Mouse (Mus musculus) ES-Bruce4 (cell line): Measurements from ENCODE around the gene Il17rc. TPM values are rescaled to one million over a fixed set of nuclear protein-coding genes. Genes with fewer than 3 reads are reported as not detected.

Source experiments
- H3K27ac ChIP-seq: 2 replicates; pipeline ENCODE4 v1.5.1; 2012; ENCODE audit warnings: low read length, inconsistent platforms; ENCODE audit not compliant: insufficient read depth
- H3K27me3 ChIP-seq: 2 replicates; pipeline ENCODE4 v1.6.1; 2012; ENCODE audit warnings: mild to moderate bottlenecking, low read length, inconsistent platforms; ENCODE audit not compliant: control insufficient read depth, poor library complexity, insufficient read depth, severe bottlenecking
- H3K36me3 ChIP-seq: 2 replicates; pipeline ENCODE4 v1.6.1; 2012; ENCODE audit warnings: inconsistent platforms, mild to moderate bottlenecking, low read length, moderate library complexity; ENCODE audit not compliant: control insufficient read depth, poor library complexity, insufficient read depth, severe bottlenecking
- H3K4me1 ChIP-seq: one replicate; pipeline ENCODE4 v1.8.1; 2011; ENCODE audit warnings: low read length; ENCODE audit not compliant: control insufficient read depth, insufficient read depth
- H3K4me3 ChIP-seq: 2 replicates; pipeline ENCODE4 v1.5.1; 2011; ENCODE audit warnings: low read depth, mild to moderate bottlenecking, low read length
- H3K9ac ChIP-seq: 2 replicates; pipeline ENCODE4 v1.6.1; 2012; ENCODE audit warnings: low read depth, mild to moderate bottlenecking, inconsistent platforms; ENCODE audit not compliant: poor library complexity, severe bottlenecking
- H3K9me3 ChIP-seq: replicated peaks from 2 replicates; pipeline ENCODE4 v1.6.1; 2012; ENCODE audit warnings: mild to moderate bottlenecking, low read length, inconsistent platforms; ENCODE audit not compliant: control insufficient read depth, poor library complexity, insufficient read depth, severe bottlenecking
- CTCF ChIP-seq: IDR thresholded peaks from one replicate; pipeline ENCODE4 v1.8.1; 2011; ENCODE audit warnings: low read depth, low read length
- EP300 ChIP-seq: IDR thresholded peaks from 2 replicates; pipeline ENCODE4 v1.6.1; 2011; ENCODE audit warnings: low read depth, low read length; ENCODE audit not compliant: insufficient read depth
- POLR2A ChIP-seq: IDR thresholded peaks from one replicate; pipeline ENCODE4 v1.8.1; 2011; ENCODE audit warnings: low read length; ENCODE audit not compliant: insufficient read depth
- polyA plus RNA-seq: library from polyadenylated mRNA; stranded (reverse); fragments of >200 nt; gene quantifications from 2 replicates; pipeline ENCODE4 v1.2.4, GENCODE M21; 2011; ENCODE audit warnings: low read depth; ENCODE audit not compliant: missing spikeins, insufficient read depth, insufficient read length

Il17rc gene
- polyA plus RNA-seq, 1 experiment, result 3.3 TPM

- H3K9me3 ChIP-seq, result no peaks in the 10 kb centered on the region
- H3K36me3 ChIP-seq, result no peaks in the 10 kb centered on the region
- TF ChIP-seq POLR2A, result no peak
- no peak for TF ChIP-seq CTCF
- TF ChIP-seq EP300, result no peak
- H3K27ac ChIP-seq, result no peak overlapping the region
- no peaks in the 10 kb centered on the region for H3K27me3 ChIP-seq
- H3K9ac ChIP-seq, result no peak overlapping the region
- H3K4me3 ChIP-seq, result no peak overlapping the region
- H3K4me1 ChIP-seq, result no peaks in the 10 kb centered on the region
These were observed 34.1 kb upstream of the Il17rc start for GRCm38 (mm10) chr6:113437135-113437534.

- H3K27ac ChIP-seq, result no peak overlapping the region
- no peaks in the 10 kb centered on the region for H3K27me3 ChIP-seq
- no peak overlapping the region for H3K9ac ChIP-seq
- H3K4me1 ChIP-seq, result no peaks in the 10 kb centered on the region
- H3K4me3 ChIP-seq, result no peak overlapping the region
- TF ChIP-seq POLR2A, result no peak
- TF ChIP-seq EP300, result no peak
- TF ChIP-seq CTCF, result no peak
- H3K9me3 ChIP-seq, result no peaks in the 10 kb centered on the region
- H3K36me3 ChIP-seq, result no peaks in the 10 kb centered on the region
These were observed 32.4 kb upstream of the Il17rc start for GRCm38 (mm10) chr6:113438721-113439430.

GRCm38 (mm10) chr6:113440686-113441085, 30.5 kb upstream of the Il17rc start:
- TF ChIP-seq CTCF (no peak), POLR2A (no peak), EP300 (no peak)
- H3K4me1 ChIP-seq, result no peaks in the 10 kb centered on the region
- H3K27me3 ChIP-seq, result no peaks in the 10 kb centered on the region

GRCm38 (mm10) chr6:113441147-113441680, 30.0 kb upstream of the Il17rc start:
- TF ChIP-seq CTCF, result peak; percentile 63
- TF ChIP-seq EP300, result no peak
- no peak for TF ChIP-seq POLR2A
- Histone ChIP-seq H3K27me3 (no peaks in the 10 kb centered on the region), H3K9ac (no peak overlapping the region), H3K9me3 (no peaks in the 10 kb centered on the region), H3K36me3 (peaks cover 3% of the 10 kb centered on the region; the same call in 1 of the 2 replicates), H3K4me3 (no peak overlapping the region), H3K27ac (no peak overlapping the region), H3K4me1 (no peaks in the 10 kb centered on the region)

More at GRCm38 (mm10) chr6:113440686-113441085, 30.5 kb upstream of the Il17rc start:
- no peaks in the 10 kb centered on the region for H3K9me3 ChIP-seq
- no peak overlapping the region for H3K4me3 ChIP-seq
- no peak overlapping the region for H3K9ac ChIP-seq
- peaks cover 3% of the 10 kb centered on the region; the same call in 1 of the 2 replicates for H3K36me3 ChIP-seq
- no peak overlapping the region for H3K27ac ChIP-seq

- H3K9ac ChIP-seq, result peak overlapping the region; percentile 67
- TF ChIP-seq EP300 (no peak), POLR2A (no peak), CTCF (no peak)
- no peak overlapping the region for H3K27ac ChIP-seq
- H3K9me3 ChIP-seq, result no peaks in the 10 kb centered on the region
- H3K27me3 ChIP-seq, result no peaks in the 10 kb centered on the region
- no peaks in the 10 kb centered on the region for H3K4me1 ChIP-seq
- peaks cover 4% of the 10 kb centered on the region for H3K36me3 ChIP-seq
- H3K4me3 ChIP-seq, result peak overlapping the region; percentile 81
These were observed 29.2 kb upstream of the Il17rc start for GRCm38 (mm10) chr6:113442087-113442441.

GRCm38 (mm10) chr6:113442442-113443090, 28.7 kb upstream of the Il17rc start, which contains the start of gene Jagn1:
Gene Jagn1, plus strand, starts transcription at chr6:113442569.
- Histone ChIP-seq H3K36me3 (peaks cover 9% of the 10 kb centered on the region), H3K27ac (no peak within 1 kb of the TSS), H3K4me1 (no peaks in the 10 kb centered on the region), H3K4me3 (peak within 1 kb of the TSS; percentile 81), H3K9me3 (no peaks in the 10 kb centered on the region), H3K9ac (peak within 1 kb of the TSS; percentile 67), H3K27me3 (no peaks in the 10 kb centered on the region)
- TF ChIP-seq POLR2A (peak; percentile 51), CTCF (no peak)
